Mouse (Mus musculus) cerebellum, postnatal 14 days (tissue): ENCODE measurements at regions not wholly inside any gene's neighbourhood (a gene's known extent, or its start where the extent isn't known, plus 50 kb on each side); places are given as distances from the start of the nearest gene placed in this dataset.

Experiments
- DNase-seq, 2 experiments: peaks; one replicate each; pipeline ENCODE4 v3.0.0; 2021; ENCODE audit warnings: mixed read lengths in 2 of 2

GRCm38 (mm10) chr12:6211266-6211665, 835.8 kb upstream of the Klhl29 start:
- peak in 1 of 2 experiments; percentile 1 for DNase-seq

GRCm38 (mm10) chr12:6189232-6189631, 813.8 kb upstream of the Klhl29 start:
- DNase-seq = peak in 1 of 2 experiments; percentile 2

GRCm38 (mm10) chr12:6168795-6169194, 793.3 kb upstream of the Klhl29 start:
- DNase-seq = no peak

- no peak for DNase-seq
Measured at GRCm38 (mm10) chr12:6154287-6154686, 778.8 kb upstream of the Klhl29 start.

GRCm38 (mm10) chr12:6151476-6151875, 776.0 kb upstream of the Klhl29 start:
- DNase-seq = no peak

GRCm38 (mm10) chr12:6132451-6132850, 757.0 kb upstream of the Klhl29 start:
- peak; percentile 30 to 48 for DNase-seq

- DNase-seq = no peak
Measured at GRCm38 (mm10) chr12:6119557-6119956, 744.1 kb upstream of the Klhl29 start.

GRCm38 (mm10) chr12:6115254-6115653, 739.8 kb upstream of the Klhl29 start:
- no peak for DNase-seq

GRCm38 (mm10) chr12:6097295-6097694, 721.8 kb upstream of the Klhl29 start:
- no peak for DNase-seq

GRCm38 (mm10) chr12:6087627-6088350, 712.3 kb upstream of the Klhl29 start:
- peak; percentile 57 to 77 for DNase-seq

GRCm38 (mm10) chr12:6087071-6087470, 711.6 kb upstream of the Klhl29 start:
- peak; percentile 24 to 50 for DNase-seq

- DNase-seq = peak; percentile 60 to 84
Measured at GRCm38 (mm10) chr12:6046866-6047689, 671.6 kb upstream of the Klhl29 start.

- peak in 1 of 2 experiments; percentile 17 for DNase-seq
Measured at GRCm38 (mm10) chr12:6046110-6046509, 670.6 kb upstream of the Klhl29 start.

GRCm38 (mm10) chr12:6042326-6042725, 666.8 kb upstream of the Klhl29 start:
- no peak for DNase-seq

- DNase-seq = no peak
Measured at GRCm38 (mm10) chr12:6024111-6024510, 648.6 kb upstream of the Klhl29 start.

GRCm38 (mm10) chr12:6022490-6022889, 647.0 kb upstream of the Klhl29 start:
- peak; percentile 15 to 49 for DNase-seq

- peak; percentile 79 to 89 for DNase-seq
Measured at GRCm38 (mm10) chr12:6000961-6001360, 625.5 kb upstream of the Klhl29 start.

GRCm38 (mm10) chr12:5997366-5997765, 621.9 kb upstream of the Klhl29 start:
- peak in 1 of 2 experiments; percentile 33 for DNase-seq

- DNase-seq = peak; percentile 58 to 66
Measured at GRCm38 (mm10) chr12:5996672-5997071, 621.2 kb upstream of the Klhl29 start.

- no peak for DNase-seq
Measured at GRCm38 (mm10) chr12:5983937-5984610, 608.6 kb upstream of the Klhl29 start.

GRCm38 (mm10) chr12:5982096-5982495, 606.6 kb upstream of the Klhl29 start:
- peak; percentile 39 to 60 for DNase-seq

- DNase-seq = no peak
Measured at GRCm38 (mm10) chr12:5975926-5976325, 600.4 kb upstream of the Klhl29 start.

- no peak for DNase-seq
Measured at GRCm38 (mm10) chr12:5969556-5969955, 594.1 kb upstream of the Klhl29 start.
